Mouse (Mus musculus) c-Kit-positive CD71-positive TER-119-negative erythroid progenitor cells, embryonic 14.5 days (primary cell): Measurements from ENCODE around the gene Myo19.

ENCODE experiments used
- DNase-seq: peaks from one replicate; pipeline ENCODE4 v3.0.0-alpha.2; 2013; ENCODE audit warnings: low read depth

Gene Myo19

DNA sequence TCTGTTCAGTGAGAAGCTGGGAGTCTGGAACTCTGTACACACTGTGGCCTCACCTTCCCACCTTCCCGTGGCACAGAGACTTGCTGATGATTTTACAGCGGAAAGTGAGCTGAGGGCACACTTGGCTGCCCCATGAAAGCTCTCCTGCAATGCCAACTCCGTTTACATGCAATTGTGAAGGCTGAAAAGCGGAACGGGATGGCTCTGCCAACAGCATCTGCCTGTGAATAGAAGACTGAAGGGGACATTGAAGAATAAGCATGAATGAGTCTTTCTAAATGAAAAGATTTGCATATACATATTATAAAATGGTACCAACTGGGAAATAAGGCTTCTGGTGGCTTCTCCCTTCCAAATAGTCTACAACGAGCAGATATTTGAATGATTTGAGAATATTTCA lies 67.3 kb downstream of the Myo19 start:
- no peak for DNase-seq

- no peak for DNase-seq
Measured at GRCm38 (mm10) chr11:84948114-84948513, 68.2 kb downstream of the Myo19 start.

DNA sequence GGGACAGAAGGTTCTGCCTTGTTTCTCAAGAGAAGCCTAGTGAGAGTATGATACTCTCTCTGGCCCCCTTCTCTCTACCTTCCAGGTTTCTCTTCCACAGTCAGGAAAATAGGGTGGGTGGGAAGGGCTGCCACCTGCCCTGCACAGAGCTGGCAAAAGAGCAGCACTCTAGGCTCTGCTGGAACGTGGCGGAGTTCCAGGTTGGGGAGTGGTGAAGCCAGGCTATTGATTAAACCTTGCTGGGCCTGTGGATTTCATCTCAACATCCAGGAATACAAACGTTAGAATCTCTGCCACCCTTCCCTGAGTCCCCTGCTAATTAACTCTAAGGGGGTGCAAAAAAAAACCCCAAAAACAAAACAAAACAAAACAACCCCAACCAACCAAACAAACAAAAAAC lies 68.6 kb downstream of the Myo19 start:
- no peak for DNase-seq

- no peak for DNase-seq
Measured at GRCm38 (mm10) chr11:84952611-84953010, 72.7 kb downstream of the Myo19 start.

GRCm38 (mm10) chr11:84956400-84956799 lies 76.5 kb downstream of the Myo19 start:
- DNase-seq: no peak

- no peak for DNase-seq
Measured at GRCm38 (mm10) chr11:84957171-84957570, 77.2 kb downstream of the Myo19 start.

- DNase-seq: no peak
Measured at GRCm38 (mm10) chr11:84957591-84958270, 77.8 kb downstream of the Myo19 start, which contains the start of gene Car4. Car4 (plus strand) TSS chr11:84957786.

GRCm38 (mm10) chr11:84958271-84958630 lies 78.3 kb downstream of the Myo19 start:
- no peak for DNase-seq

DNA sequence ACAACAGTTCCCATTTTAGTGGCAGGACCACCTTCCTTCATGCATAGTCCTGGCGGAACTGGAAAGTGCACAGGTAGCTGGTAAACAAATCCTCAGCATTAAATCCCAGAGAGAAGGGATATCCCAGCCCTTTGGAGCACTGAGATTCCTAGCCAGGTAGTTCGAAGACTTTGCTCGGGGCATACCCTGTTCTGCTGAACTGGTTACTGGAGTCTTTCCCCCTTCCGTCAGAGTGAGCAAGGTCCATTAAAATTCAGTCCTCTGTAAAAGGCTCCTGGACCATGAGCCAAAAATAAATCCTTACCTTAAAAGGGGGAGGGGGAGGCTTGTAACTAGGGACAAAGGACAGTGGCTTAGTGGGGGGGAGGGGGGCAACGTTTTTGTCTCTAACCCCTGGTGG lies 79.2 kb downstream of the Myo19 start:
- no peak for DNase-seq

DNA sequence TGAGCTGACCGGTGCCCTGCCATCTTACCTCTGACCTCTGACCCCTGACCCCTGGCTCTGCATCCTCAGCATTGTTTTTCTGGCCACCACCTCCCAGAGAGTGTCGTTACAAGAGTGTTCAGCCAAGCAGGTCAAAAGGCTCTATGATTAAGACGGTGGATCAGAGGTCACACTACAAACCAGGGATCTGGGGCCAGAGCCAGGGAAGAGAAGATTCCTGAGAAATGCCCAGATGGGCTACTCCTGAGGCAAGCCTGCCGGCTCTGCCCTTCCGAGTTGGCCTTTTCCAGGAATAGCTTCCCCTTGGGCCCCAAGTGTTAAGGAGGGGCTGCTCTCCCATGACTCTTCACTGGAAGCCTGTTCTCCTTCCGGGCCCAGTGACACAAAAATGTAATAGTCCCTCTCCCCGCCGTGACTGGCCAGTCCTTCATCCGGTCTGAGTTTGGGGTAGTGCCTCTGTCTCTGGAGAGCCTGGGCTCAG lies 79.8 kb downstream of the Myo19 start:
- DNase-seq: no peak

- DNase-seq: no peak
Measured at GRCm38 (mm10) chr11:84960291-84960690, 80.3 kb downstream of the Myo19 start.

GRCm38 (mm10) chr11:84960780-84961179 lies 80.8 kb downstream of the Myo19 start:
- no peak for DNase-seq
